Mouse (Mus musculus): ENCODE measurements around the gene Olfr992. TPM values are rescaled to one million over a fixed set of nuclear protein-coding genes. Genes with fewer than 3 reads are reported as not detected.

Gene Olfr992
- polyA plus RNA-seq, 1 experiment from 2014 or later, result not detected

Other genes starting within 250 kb of the Olfr992 start
- 1.1 and 1.2 TPM in 2 replicates for gene Lrrc55, start 212.3 kb downstream of the Olfr992 start, polyA plus RNA-seq (2015; fragmentation: Nextera tagmentation; extraction: Ambion mirVana)
- not detected in 2 replicates for gene Olfr987, start 70.2 kb downstream of the Olfr992 start, polyA plus RNA-seq (2015; fragmentation: Nextera tagmentation; extraction: Ambion mirVana)
- gene Olfr988, start 46.2 kb downstream of the Olfr992 start, polyA plus RNA-seq (2015; fragmentation: Nextera tagmentation; extraction: Ambion mirVana), result not detected in 2 replicates
- gene Olfr993, start 5.4 kb upstream of the Olfr992 start, polyA plus RNA-seq (2015; fragmentation: Nextera tagmentation; extraction: Ambion mirVana), result not detected in 2 replicates
- not detected in 2 replicates for gene Olfr994, start 27.0 kb upstream of the Olfr992 start, polyA plus RNA-seq (2015; fragmentation: Nextera tagmentation; extraction: Ambion mirVana)
- not detected in 2 replicates for gene Olfr995, start 34.2 kb upstream of the Olfr992 start, polyA plus RNA-seq (2015; fragmentation: Nextera tagmentation; extraction: Ambion mirVana)
- 60.6 and 61.5 TPM in 2 replicates for gene 4833423E24Rik, start 109.6 kb upstream of the Olfr992 start, polyA plus RNA-seq (2015; fragmentation: Nextera tagmentation; extraction: Ambion mirVana)
- not detected in 2 replicates for gene Olfr996, start 169.7 kb upstream of the Olfr992 start, polyA plus RNA-seq (2015; fragmentation: Nextera tagmentation; extraction: Ambion mirVana)
- 0.10 TPM in 1 of 2 replicates, not detected in the other for gene Olfr998, start 179.5 kb upstream of the Olfr992 start, polyA plus RNA-seq (2015; fragmentation: Nextera tagmentation; extraction: Ambion mirVana)
- gene Olfr1000, start 202.4 kb upstream of the Olfr992 start, polyA plus RNA-seq (2015; fragmentation: Nextera tagmentation; extraction: Ambion mirVana), result not detected in 2 replicates
- not detected in 2 replicates for gene Olfr1002, start 241.2 kb upstream of the Olfr992 start, polyA plus RNA-seq (2015; fragmentation: Nextera tagmentation; extraction: Ambion mirVana)

All from stomach, postnatal 0 days (tissue).